Mouse (Mus musculus): ENCODE results near the gene Gramd4. TPM values are rescaled to one million over a fixed set of nuclear protein-coding genes. Genes with fewer than 3 reads are reported as not detected.

Gramd4 gene
- polyA plus RNA-seq, 1 experiment from 2014 or later, result 15.2 TPM

DNA sequence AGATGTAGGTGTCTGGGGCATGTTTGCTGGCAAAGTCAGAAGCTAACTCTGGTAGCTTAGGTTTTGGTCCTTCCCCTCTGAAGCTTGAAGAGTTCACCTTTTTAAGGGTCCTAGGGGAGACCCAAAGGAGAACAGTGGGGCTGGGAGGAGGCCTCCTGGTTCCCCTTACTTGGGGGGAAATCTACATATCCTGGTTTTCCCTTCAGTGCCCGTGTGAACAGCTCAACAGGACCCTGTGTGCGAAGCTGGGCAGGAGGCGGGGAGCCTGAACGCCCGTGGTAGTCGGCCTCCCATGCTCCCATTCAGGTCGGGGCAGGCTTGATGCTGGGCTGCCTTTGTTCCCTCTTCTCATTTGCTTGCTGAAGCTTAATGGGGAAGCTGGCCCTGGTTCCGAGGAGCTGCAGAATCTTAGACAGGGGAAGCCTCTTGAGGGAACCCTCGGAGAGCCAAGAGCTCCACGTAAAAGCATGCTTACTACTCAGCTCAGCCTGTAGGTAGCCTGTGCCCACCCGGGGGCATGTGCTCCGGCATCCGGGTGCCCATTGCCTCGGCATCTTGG, 30.2 kb downstream of the Gramd4 start:
- WGBS, result 61% methylated on average over 14 of the region's 14 CpGs
- Histone ChIP-seq H3K27ac (peak overlapping the region; percentile 71), H3K4me3 (replicated peaks) (no peak overlapping the region), H3K4me2 (no peak overlapping the region), H3K4me1 (peaks cover 86% of the 10 kb centered on the region), H3K27me3 (replicated peaks) (no peaks in the 10 kb centered on the region), H3K36me3 (no peaks in the 10 kb centered on the region), H3K9ac (no peak overlapping the region), H3K9me3 (no peaks in the 10 kb centered on the region)
- ATAC-seq (ENCODE audit: insufficient read depth, low FRiP score, low read depth), result no peak

DNA sequence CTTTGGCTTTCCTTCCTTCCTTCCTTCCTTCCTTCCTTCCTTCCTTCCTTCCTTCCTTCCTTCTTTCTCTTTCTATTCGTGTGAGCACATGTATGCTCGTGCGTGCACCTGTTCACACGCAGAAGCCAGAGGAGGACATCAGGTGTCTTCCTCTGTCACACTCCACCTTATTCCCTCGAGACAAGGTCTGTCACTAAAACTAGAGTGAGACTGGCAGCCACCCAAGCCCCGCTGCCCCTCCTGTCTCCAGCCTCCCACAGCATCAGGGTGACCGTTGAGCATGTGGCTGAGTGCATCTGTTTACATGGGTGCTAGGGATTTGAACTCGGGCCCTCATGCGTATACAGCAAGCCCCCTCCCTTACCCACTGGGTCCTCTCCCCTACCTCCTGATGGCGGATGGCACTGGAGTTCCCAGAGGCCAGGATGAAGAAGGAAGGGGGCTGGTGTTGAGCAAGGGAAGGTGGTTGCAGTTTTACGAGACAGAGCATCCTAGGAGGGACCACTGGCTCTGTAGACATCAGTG, 30.8 kb downstream of the Gramd4 start:
- Histone ChIP-seq H3K27me3 (replicated peaks) (no peaks in the 10 kb centered on the region), H3K27ac (peak overlapping the region; percentile 71; the same call in 1 of the 2 replicates), H3K4me3 (replicated peaks) (no peak overlapping the region), H3K36me3 (no peaks in the 10 kb centered on the region), H3K9me3 (no peaks in the 10 kb centered on the region), H3K9ac (no peak overlapping the region), H3K4me1 (peaks cover 84% of the 10 kb centered on the region), H3K4me2 (no peak overlapping the region)
- WGBS, result 86% methylated on average over 11 of the region's 11 CpGs
- ATAC-seq (ENCODE audit: insufficient read depth, low FRiP score, low read depth), result no peak

DNA sequence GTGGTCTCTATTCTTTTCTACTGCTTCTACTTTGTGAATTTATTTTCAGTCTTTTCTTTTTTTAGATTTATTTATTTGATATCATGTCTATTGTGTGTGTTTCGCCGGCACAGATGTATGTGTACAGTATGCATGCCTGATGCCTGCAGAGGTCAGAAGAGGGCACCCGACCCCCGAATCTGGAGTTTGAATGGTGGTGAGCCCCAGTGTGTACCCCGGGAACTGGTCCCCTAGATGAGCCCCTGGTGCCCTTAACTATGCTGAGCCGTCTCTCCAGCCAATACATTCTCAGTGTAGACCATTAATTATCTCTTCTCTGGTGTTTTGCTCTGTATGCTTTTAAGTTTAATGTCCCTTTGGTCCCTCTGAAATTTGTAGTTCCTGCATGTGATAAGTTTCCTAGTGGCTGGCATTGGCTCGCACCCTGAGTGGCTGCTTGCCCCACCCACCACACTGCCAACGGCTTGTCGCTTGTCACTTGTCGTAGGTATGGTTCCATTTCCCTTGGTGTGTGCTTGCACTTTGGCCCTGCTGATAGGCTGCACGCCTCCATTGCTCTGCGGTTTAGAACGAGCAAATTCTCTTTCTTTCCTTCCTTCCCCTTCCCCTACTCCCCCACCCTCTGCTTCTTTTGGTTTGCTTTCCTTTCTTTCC, 31.7 kb downstream of the Gramd4 start:
- Histone ChIP-seq H3K27ac (peak overlapping the region; percentile 80), H3K9ac (no peak overlapping the region), H3K4me1 (peaks cover 83% of the 10 kb centered on the region), H3K36me3 (no peaks in the 10 kb centered on the region), H3K4me2 (no peak overlapping the region), H3K27me3 (replicated peaks) (no peaks in the 10 kb centered on the region), H3K4me3 (replicated peaks) (no peak overlapping the region), H3K9me3 (no peaks in the 10 kb centered on the region)
- 59% methylated on average over 13 of the region's 13 CpGs for WGBS
- ATAC-seq (ENCODE audit: insufficient read depth, low FRiP score, low read depth), result no peak

DNA sequence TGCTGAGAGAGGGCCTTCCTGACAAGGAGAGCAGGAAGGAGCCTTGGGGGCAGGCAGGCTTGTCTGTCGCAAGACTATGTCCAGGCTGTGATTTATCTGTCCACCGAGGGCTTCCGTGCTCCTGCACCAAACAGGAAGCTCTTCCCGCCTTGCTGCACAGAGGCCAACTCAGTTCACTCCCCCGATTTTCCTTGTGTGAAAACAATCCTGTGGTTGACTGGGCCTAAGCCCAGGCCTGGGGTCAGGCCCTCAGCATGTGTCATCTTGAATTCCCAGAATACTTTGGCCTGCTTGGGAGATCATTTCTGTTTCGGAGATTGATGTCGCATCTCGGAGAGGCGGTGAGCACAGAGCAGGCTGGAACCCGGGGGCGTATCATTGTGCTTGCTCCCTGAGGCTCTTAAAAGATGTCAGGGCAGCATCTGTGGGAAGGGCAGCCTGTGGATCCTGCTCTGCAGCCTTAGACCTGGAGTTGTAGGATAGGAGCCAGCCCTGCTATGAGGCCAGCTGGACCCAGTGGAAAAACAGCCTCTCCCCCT, 32.6 kb downstream of the Gramd4 start:
- Histone ChIP-seq H3K4me1 (peaks cover 84% of the 10 kb centered on the region), H3K27me3 (replicated peaks) (no peaks in the 10 kb centered on the region), H3K4me3 (replicated peaks) (no peak overlapping the region), H3K27ac (peak overlapping the region; percentile 80), H3K4me2 (no peak overlapping the region), H3K9me3 (no peaks in the 10 kb centered on the region), H3K36me3 (no peaks in the 10 kb centered on the region), H3K9ac (no peak overlapping the region)
- peak; percentile 12; the same call in 1 of the 2 replicates for ATAC-seq (ENCODE audit: insufficient read depth, low FRiP score, low read depth)
- 36% methylated on average over 11 of the region's 11 CpGs for WGBS

DNA sequence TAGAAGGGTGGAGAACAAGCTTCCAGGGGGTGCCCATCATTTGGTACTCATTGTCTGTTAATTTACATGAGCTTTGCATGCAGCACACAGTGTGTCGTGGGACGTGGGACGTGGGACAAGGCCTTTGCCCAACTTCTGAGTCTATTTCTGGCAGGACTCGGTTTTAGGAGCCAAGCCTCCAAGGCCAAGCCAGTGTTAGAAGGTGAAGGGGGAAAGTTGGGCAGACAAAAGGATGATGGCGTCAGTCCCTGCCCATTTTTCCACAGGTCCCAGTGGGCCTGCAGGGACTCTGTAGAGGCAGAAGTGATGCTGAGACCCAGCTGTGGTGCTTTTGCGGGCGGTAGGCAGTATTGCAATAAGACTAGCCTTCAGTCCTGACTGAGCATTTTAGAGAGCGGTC, 33.1 kb downstream of the Gramd4 start:
- no peak for ATAC-seq (ENCODE audit: insufficient read depth, low FRiP score, low read depth)
- H3K36me3 ChIP-seq, result no peaks in the 10 kb centered on the region
- 88% methylated on average over 8 of the region's 8 CpGs for WGBS
- H3K27ac ChIP-seq, result peak overlapping the region; percentile 80
- no peak overlapping the region for H3K4me2 ChIP-seq
- H3K9ac ChIP-seq, result no peak overlapping the region
- peaks cover 80% of the 10 kb centered on the region for H3K4me1 ChIP-seq
- H3K4me3 ChIP-seq (replicated peaks), result no peak overlapping the region
- H3K9me3 ChIP-seq, result no peaks in the 10 kb centered on the region
- H3K27me3 ChIP-seq (replicated peaks), result no peaks in the 10 kb centered on the region

DNA sequence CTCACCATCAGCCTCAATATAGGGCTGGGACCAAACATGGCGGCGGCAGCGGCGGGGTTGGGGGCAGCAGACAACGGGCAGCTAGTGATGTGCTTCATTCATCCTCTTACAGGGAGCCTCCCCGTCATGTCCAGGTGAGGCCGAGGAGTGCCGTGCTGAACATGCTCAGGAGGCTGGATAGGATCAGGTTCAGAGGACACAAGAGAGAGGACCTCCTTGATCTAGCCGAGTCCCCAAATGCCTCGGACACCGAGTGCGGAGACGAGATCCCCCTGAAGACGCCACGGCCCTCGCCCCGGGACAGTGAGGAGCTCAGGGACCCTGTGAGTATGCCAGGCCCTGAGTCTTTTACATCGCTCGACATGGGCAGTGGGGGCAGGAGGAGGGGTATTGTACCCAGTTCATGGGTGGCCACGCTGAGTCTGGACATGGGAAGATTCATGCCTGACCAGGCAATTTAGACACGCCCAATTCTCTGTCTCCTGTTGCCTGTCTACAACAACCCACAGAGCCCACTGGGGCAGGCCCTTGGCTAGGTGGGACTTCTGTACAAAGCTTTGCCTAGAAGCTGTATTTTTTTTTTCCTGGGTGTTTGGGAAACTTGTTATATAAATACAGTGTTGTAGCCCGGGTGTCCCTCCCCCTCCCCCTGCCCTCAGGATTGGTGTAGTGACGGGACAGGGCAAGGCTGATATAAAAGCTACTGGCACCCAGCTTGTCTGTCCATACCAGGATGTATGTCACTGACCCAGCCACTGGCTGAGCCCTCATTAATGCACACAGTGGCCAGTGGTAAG, 33.9 kb downstream of the Gramd4 start:
- WGBS, result 92% methylated on average over 23 of the region's 23 CpGs
- no peak overlapping the region for H3K4me3 ChIP-seq (replicated peaks)
- H3K36me3 ChIP-seq, result no peaks in the 10 kb centered on the region
- H3K4me1 ChIP-seq, result peaks cover 72% of the 10 kb centered on the region
- ATAC-seq (ENCODE audit: insufficient read depth, low FRiP score, low read depth), result no peak
- H3K9ac ChIP-seq, result no peak overlapping the region
- peak overlapping the region; percentile 80 for H3K27ac ChIP-seq
- no peaks in the 10 kb centered on the region for H3K27me3 ChIP-seq (replicated peaks)
- H3K9me3 ChIP-seq, result no peaks in the 10 kb centered on the region
- H3K4me2 ChIP-seq, result 0 out of 2 replicates have a peak overlapping the region, but pooled peaks have one; percentile 13

DNA sequence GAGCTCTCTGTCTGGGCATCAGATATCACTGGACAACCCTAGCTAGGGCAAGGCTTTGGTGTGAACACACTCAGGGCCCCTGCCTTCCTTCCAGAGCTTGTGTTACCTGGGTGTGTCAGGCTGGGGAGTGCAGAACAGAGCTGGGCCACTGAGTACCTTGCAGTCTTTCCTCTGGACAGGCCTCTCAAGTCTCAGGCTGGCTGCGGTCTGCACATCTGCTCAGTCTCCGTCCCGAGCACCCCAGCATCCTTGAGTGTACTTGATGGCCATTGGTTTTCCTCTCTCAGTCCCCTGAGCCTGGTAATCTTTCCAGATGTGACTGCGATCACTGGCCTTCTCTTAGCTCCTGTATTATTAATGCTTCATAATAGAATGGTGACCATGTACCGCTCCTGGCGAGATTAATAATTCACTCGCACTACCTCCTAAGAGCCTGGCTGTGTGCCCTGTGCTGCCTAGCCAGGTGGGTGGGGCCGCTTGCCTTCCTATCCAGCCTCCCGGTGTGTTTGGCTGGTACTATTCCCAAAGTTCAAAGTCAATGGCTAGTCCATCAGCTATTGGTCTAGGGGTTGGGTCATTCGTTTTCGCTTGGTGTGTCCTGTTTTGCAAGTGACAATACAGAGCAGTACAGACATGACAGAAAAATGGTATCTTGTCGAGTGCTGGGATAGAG, 34.6 kb downstream of the Gramd4 start:
- Histone ChIP-seq H3K9ac (no peak overlapping the region), H3K27me3 (replicated peaks) (no peaks in the 10 kb centered on the region), H3K9me3 (no peaks in the 10 kb centered on the region), H3K4me3 (replicated peaks) (no peak overlapping the region), H3K27ac (peak overlapping the region; percentile 80), H3K4me1 (peaks cover 64% of the 10 kb centered on the region), H3K4me2 (0 out of 2 replicates have a peak overlapping the region, but pooled peaks have one; percentile 13), H3K36me3 (no peaks in the 10 kb centered on the region)
- 73% methylated on average over 12 of the region's 12 CpGs for WGBS
- peak; percentile 49; the same call in 1 of the 2 replicates for ATAC-seq (ENCODE audit: insufficient read depth, low FRiP score, low read depth)

DNA sequence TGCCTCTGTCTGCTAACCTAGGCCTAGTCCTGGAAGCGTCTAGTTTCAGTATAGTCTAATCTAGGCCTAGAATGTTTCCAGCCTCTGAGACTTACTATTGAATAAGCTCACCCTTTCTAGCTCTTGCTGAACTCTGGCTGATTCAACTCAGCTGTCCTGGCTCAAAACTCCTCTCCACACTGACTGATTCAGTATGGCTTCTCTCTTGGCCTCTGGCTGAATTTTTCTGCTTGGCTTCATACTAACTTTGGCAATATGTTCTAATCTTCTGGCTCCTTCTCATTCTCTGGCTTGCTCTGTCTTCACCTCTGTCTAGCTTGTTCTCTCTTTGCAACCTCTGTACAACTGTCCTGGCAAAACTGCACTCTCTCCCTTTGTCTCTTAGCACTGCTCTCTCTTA, 35.7 kb downstream of the Gramd4 start:
- 50% methylated on average over 1 of the region's 1 CpGs for WGBS
- peaks cover 53% of the 10 kb centered on the region for H3K4me1 ChIP-seq

DNA sequence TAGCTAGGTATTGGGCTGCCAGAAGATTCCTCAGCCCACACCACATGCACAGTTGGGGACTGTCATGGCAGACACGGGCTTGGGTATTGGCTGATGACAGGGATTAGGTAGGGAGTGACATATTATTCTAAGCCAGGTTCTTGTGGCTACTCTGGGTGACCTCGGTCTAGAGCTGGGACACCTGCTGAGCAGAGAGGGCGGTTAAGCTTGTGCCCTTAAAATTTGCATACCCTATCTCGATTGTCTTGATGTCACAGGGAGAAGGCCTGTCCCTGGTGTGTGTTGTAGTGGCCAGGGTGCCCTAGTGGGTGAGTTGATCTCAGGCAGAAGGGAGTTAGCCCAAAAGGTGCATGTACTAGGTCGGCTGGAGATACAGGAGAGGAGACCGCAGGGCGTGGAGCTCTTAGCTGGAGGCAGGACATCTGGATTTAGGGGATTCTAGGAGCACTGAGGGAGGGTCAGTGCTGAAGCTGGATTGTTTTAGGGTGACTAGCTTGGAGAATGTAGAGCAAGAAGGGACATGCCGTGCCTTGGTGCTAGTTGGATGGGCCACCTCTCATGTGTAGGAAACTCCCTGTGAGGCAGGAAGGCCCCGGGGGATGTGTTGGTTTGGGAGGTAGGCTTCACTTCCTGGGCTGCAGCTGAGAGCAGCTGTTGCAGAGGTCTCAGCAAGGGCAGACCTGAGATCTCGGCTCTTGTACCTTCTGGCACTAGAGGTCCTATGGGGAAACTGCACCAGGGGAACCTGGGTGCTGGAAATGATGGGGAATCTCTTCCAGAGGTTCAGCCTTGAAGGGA, 37.0 kb downstream of the Gramd4 start:
- Histone ChIP-seq H3K4me3 (replicated peaks) (no peak overlapping the region), H3K9ac (no peak overlapping the region), H3K4me1 (peaks cover 44% of the 10 kb centered on the region), H3K4me2 (no peak overlapping the region), H3K9me3 (no peaks in the 10 kb centered on the region), H3K36me3 (no peaks in the 10 kb centered on the region), H3K27ac (0 out of 2 replicates have a peak overlapping the region, but pooled peaks have one; percentile 35), H3K27me3 (replicated peaks) (no peaks in the 10 kb centered on the region)
- 63% methylated on average over 10 of the region's 10 CpGs for WGBS
- no peak for ATAC-seq (ENCODE audit: insufficient read depth, low FRiP score, low read depth)

More for the DNA sequence above, 35.7 kb downstream of the Gramd4 start:
- Histone ChIP-seq H3K4me2 (no peak overlapping the region), H3K27me3 (replicated peaks) (no peaks in the 10 kb centered on the region), H3K9ac (no peak overlapping the region), H3K36me3 (no peaks in the 10 kb centered on the region), H3K27ac (peak overlapping the region; percentile 80), H3K9me3 (no peaks in the 10 kb centered on the region), H3K4me3 (replicated peaks) (no peak overlapping the region)
- ATAC-seq (ENCODE audit: insufficient read depth, low FRiP score, low read depth), result no peak

DNA sequence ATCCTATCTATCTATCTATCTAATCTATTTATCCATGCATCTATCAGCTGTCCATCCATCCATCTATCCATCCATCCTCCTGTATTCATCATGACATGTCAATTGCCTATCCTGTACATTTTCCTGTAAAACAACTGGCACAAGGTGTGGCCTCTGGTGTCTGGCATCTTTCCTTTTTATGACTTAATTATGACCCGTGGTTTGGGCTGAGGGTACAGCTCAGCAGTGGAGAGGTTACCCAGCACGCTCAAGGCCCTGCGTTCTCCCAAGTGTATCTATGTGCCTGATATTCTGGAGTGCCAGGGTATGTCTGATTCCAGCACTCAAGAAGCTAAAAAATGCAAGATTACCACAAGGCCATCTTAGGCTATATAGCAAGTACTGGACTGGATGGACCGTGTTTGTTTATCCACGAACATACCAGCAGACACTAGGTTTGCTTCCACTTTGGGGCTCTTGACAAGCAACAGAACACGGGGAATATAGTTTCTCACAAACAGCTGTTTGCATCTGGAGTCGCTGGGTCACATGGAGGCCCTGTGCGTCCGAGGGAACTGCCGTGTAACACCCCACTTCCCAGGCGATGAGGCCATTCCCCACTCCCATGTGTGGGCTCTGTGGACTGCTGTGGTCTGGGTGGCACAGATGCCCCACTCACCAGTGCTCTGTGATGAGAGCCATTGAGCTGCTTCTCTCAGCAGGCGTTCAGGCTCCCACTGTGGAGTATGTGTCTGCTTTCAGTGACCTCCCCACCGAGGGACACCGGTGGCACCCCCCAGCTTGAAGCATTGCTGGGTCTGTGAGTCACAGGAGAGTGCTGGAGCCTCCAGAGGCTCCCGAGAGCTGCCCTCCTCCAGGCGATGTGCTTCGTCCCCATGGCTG, 38.5 kb downstream of the Gramd4 start:
- Histone ChIP-seq H3K9ac (no peak overlapping the region), H3K9me3 (no peaks in the 10 kb centered on the region), H3K27ac (peak overlapping the region; percentile 78), H3K27me3 (replicated peaks) (no peaks in the 10 kb centered on the region), H3K36me3 (no peaks in the 10 kb centered on the region), H3K4me1 (peaks cover 30% of the 10 kb centered on the region), H3K4me3 (replicated peaks) (no peak overlapping the region), H3K4me2 (no peak overlapping the region)
- ATAC-seq (ENCODE audit: insufficient read depth, low FRiP score, low read depth), result no peak
- 68% methylated on average over 17 of the region's 17 CpGs for WGBS
